Comparison of ENCODE assay signal across 13 mouse cellular contexts in genomic region chr10:117119531-117119930, GRCm38 (mm10). TPM values are rescaled to one million over a fixed set of nuclear protein-coding genes. Genes with fewer than 3 reads are reported as not detected.
DNase-seq lines count a peak whose midpoint lies in the region; ATAC-seq lines count a peak whose summit lies in the region.
"Had no signal": no experiment of that assay in that cellular context is flagged by ENCODE, and none has a peak within 500 bp of the region (broad histone marks: within the 10 kb centered on the region; RNA-seq: fewer than 3 reads in every experiment).

No protein-coding gene starts in this region.

- intact Hi-C loops in left cerebral cortex, postnatal 25 days (cut with DNase I): no loop called here

- H3K9me3 ChIP-seq in hindbrain, embryonic 11.5 days (ENCODE audit: control insufficient read depth, low read length): no peaks in the 10 kb centered on the region
- H3K9me3 ChIP-seq: limb, embryonic 13.5 days; neural tube, embryonic 13.5 days had no signal

- WGBS in hindbrain, embryonic 11.5 days: 90% methylated on average over 11 of the region's 11 CpGs

- H3K4me1 ChIP-seq in hindbrain, embryonic 11.5 days (replicated peaks; ENCODE audit: control insufficient read depth, insufficient read depth, low read length): no peaks in the 10 kb centered on the region

- ATAC-seq in hindbrain, embryonic 11.5 days (ENCODE audit: low FRiP score): no peak
- ATAC-seq: intestine, postnatal 0 days had no signal

- no peak overlapping the region for H3K4me3 ChIP-seq in hindbrain, embryonic 11.5 days (ENCODE audit: low read depth, low read length)
- H3K4me3 ChIP-seq: limb, embryonic 13.5 days; neural tube, embryonic 13.5 days had no signal

- peak; percentile 17 to 63 for DNase-seq in frontal cortex, adult 2 months (ENCODE audit: extremely low spot score in 1 of 2, low spot score in 1 of 2)
- no peak for DNase-seq in frontal cortex, postnatal 10 days (ENCODE audit: low spot score in 2 of 2)
- DNase-seq in left cerebral cortex, postnatal 25 days (ENCODE audit: low spot score in 2 of 2): peak; percentile 35 to 76
- DNase-seq in left cerebral cortex, adult 8-10 months (ENCODE audit: low spot score in 2 of 2): no peak
- DNase-seq in brain, embryonic 18.5 days (ENCODE audit: low read depth, low spot score): peak; percentile 16
- peak; percentile 16 for DNase-seq in splenic B cell, adult 2 months (ENCODE audit: low read depth, low spot score)
- DNase-seq in lung, postnatal 14 days: no peak
- no peak for DNase-seq in hindbrain, embryonic 11.5 days (ENCODE audit: low spot score)
- DNase-seq: cerebellum, postnatal 25 days; gastrocnemius, postnatal 25 days had no signal

- H3K9ac ChIP-seq in hindbrain, embryonic 11.5 days (ENCODE audit: low read depth, low read length): no peak overlapping the region
- H3K9ac ChIP-seq: limb, embryonic 13.5 days; neural tube, embryonic 13.5 days had no signal

- no peaks in the 10 kb centered on the region for H3K36me3 ChIP-seq in splenic B cell, adult 2 months (ENCODE audit: control insufficient read depth, insufficient read depth, low read length, poor library complexity, severe bottlenecking)
- no peaks in the 10 kb centered on the region for H3K36me3 ChIP-seq in hindbrain, embryonic 11.5 days (ENCODE audit: control insufficient read depth, insufficient read depth, low read length)
- H3K36me3 ChIP-seq: limb, embryonic 13.5 days; neural tube, embryonic 13.5 days had no signal

- H3K4me2 ChIP-seq in hindbrain, embryonic 11.5 days (replicated peaks; ENCODE audit: low read depth, low read length): no peak overlapping the region
- H3K4me2 ChIP-seq: limb, embryonic 13.5 days; neural tube, embryonic 13.5 days had no signal

- no peak overlapping the region for H3K27ac ChIP-seq in hindbrain, embryonic 11.5 days (ENCODE audit: low read depth, low read length)
- H3K27ac ChIP-seq: limb, embryonic 13.5 days; neural tube, embryonic 13.5 days had no signal

- H3K27me3 ChIP-seq in splenic B cell, adult 2 months (ENCODE audit: control insufficient read depth, insufficient read depth, low read length, poor library complexity, severe bottlenecking): no peaks in the 10 kb centered on the region
- no peaks in the 10 kb centered on the region for H3K27me3 ChIP-seq in hindbrain, embryonic 11.5 days (ENCODE audit: control insufficient read depth, insufficient read depth, low read length)
- H3K27me3 ChIP-seq: limb, embryonic 13.5 days; neural tube, embryonic 13.5 days had no signal

RNA-seq across cellular contexts. Expression of gene Frs2, which starts 28.8 kb away (rescaled TPM):
- 33.4 and 34.2 TPM in 2 replicates for polyA plus RNA-seq in frontal cortex, adult 2 months (2012; rRNA removed)
- total RNA-seq in left cerebral cortex, postnatal 25 days (2021): 10 to 100 TPM; 31.5 to 36.5 TPM
- 10 to 100 TPM; 36.9 to 39.4 (median 38.6) TPM for total RNA-seq in left cerebral cortex, adult 8-10 months (2022)
- polyA plus RNA-seq in hindbrain, embryonic 11.5 days (2014; fragmentation: Nextera tagmentation; extraction: Ambion mirVana): 28.8 and 31.1 TPM in 2 replicates

RNA-seq across cellular contexts. Expression of gene Cct2, which starts 55.9 kb away (rescaled TPM):
- polyA plus RNA-seq in frontal cortex, adult 2 months (2012; rRNA removed): 138 and 146 TPM in 2 replicates
- 100 to 1,000 TPM; 160 to 167 TPM for total RNA-seq in left cerebral cortex, postnatal 25 days (2021)
- 100 to 1,000 TPM; 148 to 155 (median 154) TPM for total RNA-seq in left cerebral cortex, adult 8-10 months (2022)
- polyA plus RNA-seq in hindbrain, embryonic 11.5 days (2014; fragmentation: Nextera tagmentation; extraction: Ambion mirVana): 321 and 357 TPM in 2 replicates

Comparison
In these comparisons a context has a peak if more than half of its experiments do, and no peak if none do; other contexts are left out.
1. DNase-seq: peak in frontal cortex, adult 2 months (2 of 2), left cerebral cortex, postnatal 25 days (2 of 2), brain, embryonic 18.5 days (single experiment) and splenic B cell, adult 2 months (single experiment); none in frontal cortex, postnatal 10 days (0 of 2), left cerebral cortex, adult 8-10 months (0 of 2), lung, postnatal 14 days (single experiment) and hindbrain, embryonic 11.5 days (single experiment).